Mouse (Mus musculus): Measurements from ENCODE around the gene Enpp5.

GRCm38 (mm10) chr17:44090916-44091315 lies 12.3 kb downstream of the Enpp5 start:
- TF ChIP-seq CTCF (conservative IDR thresholded peaks at IDR 0.05; ENCODE audit: insufficient read depth, insufficient read length, low read depth, low read length) (no peak), POLR2A (IDR thresholded peaks at IDR 0.05; ENCODE audit: low read depth, low read length) (no peak)

Measured in kidney, adult 2 months (tissue).